Mouse (Mus musculus): Measurements from ENCODE around the gene Apobec1. TPM values are rescaled to one million over a fixed set of nuclear protein-coding genes. Genes with fewer than 3 reads are reported as not detected.
A peak's percentile ranks its signal among the peaks of the same experiment; 100 is the strongest.

Apobec1 gene
- polyA plus RNA-seq, 1 experiment: 10.5 TPM

- TF ChIP-seq REST (IDR thresholded peaks at IDR 0.05; ENCODE audit: insufficient read depth, insufficient read length): no peak
- no peak for TF ChIP-seq POLR2AphosphoS2 (IDR thresholded peaks at IDR 0.05; ENCODE audit: insufficient read length, low read depth)
- no peak for TF ChIP-seq E2F4 (IDR thresholded peaks at IDR 0.05; ENCODE audit: insufficient read depth)
- no peak for TF ChIP-seq MYOD1 (IDR thresholded peaks at IDR 0.05; ENCODE audit: control insufficient read depth in 1 of 3, insufficient read length in 2 of 3, low read depth in 2 of 3)
- TF ChIP-seq TCF12 (IDR thresholded peaks at IDR 0.05; ENCODE audit: insufficient read depth, poor library complexity, severe bottlenecking): no peak
- no peak for TF ChIP-seq SRF (IDR thresholded peaks at IDR 0.05; ENCODE audit: control insufficient read depth, insufficient read length, low read depth)
- TF ChIP-seq USF1 (IDR thresholded peaks at IDR 0.05; ENCODE audit: low read depth): no peak
- no peak for TF ChIP-seq MAX (IDR thresholded peaks at IDR 0.05; ENCODE audit: low read depth)
- TF ChIP-seq CEBPB (IDR thresholded peaks at IDR 0.05; ENCODE audit: insufficient read depth, poor library complexity, severe bottlenecking): no peak
- no peak for TF ChIP-seq POLR2A (IDR thresholded peaks at IDR 0.05; ENCODE audit: insufficient read length, low read depth)
- no peak for TF ChIP-seq TCF3 (IDR thresholded peaks at IDR 0.05; ENCODE audit: insufficient read length, low read depth)
- no peak for TF ChIP-seq MYOG (IDR thresholded peaks at IDR 0.05; ENCODE audit: control insufficient read depth in 1 of 3, insufficient read depth in 1 of 3, insufficient read length in 2 of 3, low read depth in 2 of 3)
- H3K36me3 ChIP-seq (ENCODE audit: control insufficient read depth, insufficient read depth): peaks cover 7% of the 10 kb centered on the region
- no peaks in the 10 kb centered on the region for H3K27me3 ChIP-seq (ENCODE audit: control insufficient read depth, insufficient read depth, insufficient read length)
- no peak overlapping the region for H3K4me3 ChIP-seq
- H3K79me2 ChIP-seq (ENCODE audit: control insufficient read depth, insufficient read depth): no peaks in the 10 kb centered on the region
- no peak overlapping the region for H3ac ChIP-seq (ENCODE audit: control insufficient read depth, insufficient read length)
- H3K4me2 ChIP-seq (ENCODE audit: low read depth): peak overlapping the region; percentile 31
These were observed 2.1 kb downstream of the Apobec1 start for GRCm38 (mm10) chr6:122600066-122600646.

DNA sequence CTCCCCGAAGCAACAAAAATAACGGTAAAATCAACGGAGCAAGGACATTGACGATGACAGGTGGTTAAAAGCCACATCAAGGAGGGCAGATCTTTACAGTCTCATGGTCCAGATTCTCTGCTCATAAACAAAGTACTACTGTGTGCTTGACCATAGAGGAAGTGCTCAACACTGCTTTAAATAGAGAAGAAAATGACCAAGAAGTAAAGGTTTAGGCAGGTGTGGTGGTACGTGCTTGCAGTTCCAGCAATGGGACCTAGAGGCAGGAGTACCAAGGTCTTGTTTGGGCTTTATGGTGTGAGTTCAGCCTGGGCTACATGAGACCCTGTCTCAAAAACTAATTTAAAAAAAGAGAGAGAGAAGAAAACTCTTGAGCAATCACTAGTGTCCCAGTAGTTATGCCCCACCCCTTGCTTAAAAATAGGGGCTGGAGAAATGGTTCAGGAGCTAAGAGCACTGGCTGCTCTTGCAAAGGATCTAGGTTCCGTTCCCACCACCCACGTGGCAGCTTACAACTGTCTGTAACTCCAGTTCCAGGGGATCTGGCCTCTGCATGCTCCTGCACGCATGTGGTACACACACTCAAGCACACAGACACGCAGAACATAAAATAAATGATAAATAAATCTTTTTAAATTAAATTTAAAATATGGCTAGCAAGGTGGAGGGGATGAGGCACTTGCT lies 3.0 kb downstream of the Apobec1 start:
- no peaks in the 10 kb centered on the region for H3K27me3 ChIP-seq (ENCODE audit: control insufficient read depth, insufficient read depth, insufficient read length)
- peaks cover 12% of the 10 kb centered on the region for H3K36me3 ChIP-seq (ENCODE audit: control insufficient read depth, insufficient read depth)
- H3K79me2 ChIP-seq (ENCODE audit: control insufficient read depth, insufficient read depth): no peaks in the 10 kb centered on the region
- no peak for TF ChIP-seq TCF3 (IDR thresholded peaks at IDR 0.05; ENCODE audit: insufficient read length, low read depth)
- TF ChIP-seq USF1 (IDR thresholded peaks at IDR 0.05; ENCODE audit: low read depth): no peak
- no peak overlapping the region for H3K4me3 ChIP-seq
- H3ac ChIP-seq (ENCODE audit: control insufficient read depth, insufficient read length): no peak overlapping the region
- no peak overlapping the region for H3K4me2 ChIP-seq (ENCODE audit: low read depth)

DNA sequence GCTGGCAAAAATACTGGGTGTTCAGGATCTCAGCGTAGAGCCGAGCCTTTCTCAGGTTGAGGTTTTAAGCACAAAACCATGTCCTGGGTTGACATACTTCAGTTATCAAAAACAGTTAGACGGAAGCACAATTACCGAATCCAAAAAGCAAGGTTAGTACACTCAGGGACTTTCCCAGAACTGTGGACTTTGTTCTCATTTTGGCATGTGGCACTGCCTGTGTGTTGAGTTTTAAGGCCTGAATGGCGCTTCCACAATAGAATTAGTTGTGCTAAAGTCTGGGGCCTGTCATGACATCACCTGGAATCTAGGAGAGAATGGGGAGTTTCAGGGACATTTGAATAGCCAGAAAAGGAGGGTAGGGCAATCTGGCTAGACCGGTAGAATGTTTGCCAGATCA lies 3.8 kb downstream of the Apobec1 start:
- Histone ChIP-seq H3K36me3 (ENCODE audit: control insufficient read depth, insufficient read depth) (peaks cover 12% of the 10 kb centered on the region), H3K79me2 (ENCODE audit: control insufficient read depth, insufficient read depth) (no peaks in the 10 kb centered on the region), H3K27me3 (ENCODE audit: control insufficient read depth, insufficient read depth, insufficient read length) (no peaks in the 10 kb centered on the region), H3K4me2 (ENCODE audit: low read depth) (no peak overlapping the region), H3K4me3 (no peak overlapping the region), H3ac (ENCODE audit: control insufficient read depth, insufficient read length) (no peak overlapping the region)
- TF ChIP-seq E2F4 (IDR thresholded peaks at IDR 0.05; ENCODE audit: insufficient read depth): no peak
- TF ChIP-seq SRF (IDR thresholded peaks at IDR 0.05; ENCODE audit: control insufficient read depth, insufficient read length, low read depth): no peak
- TF ChIP-seq MYOD1 (IDR thresholded peaks at IDR 0.05; ENCODE audit: control insufficient read depth in 1 of 3, insufficient read length in 2 of 3, low read depth in 2 of 3): no peak
- TF ChIP-seq MAX (IDR thresholded peaks at IDR 0.05; ENCODE audit: low read depth): no peak
- TF ChIP-seq USF1 (IDR thresholded peaks at IDR 0.05; ENCODE audit: low read depth): no peak
- TF ChIP-seq POLR2AphosphoS2 (IDR thresholded peaks at IDR 0.05; ENCODE audit: insufficient read length, low read depth): no peak
- no peak for TF ChIP-seq TCF12 (IDR thresholded peaks at IDR 0.05; ENCODE audit: insufficient read depth, poor library complexity, severe bottlenecking)
- no peak for TF ChIP-seq MYOG (IDR thresholded peaks at IDR 0.05; ENCODE audit: control insufficient read depth in 1 of 3, insufficient read depth in 1 of 3, insufficient read length in 2 of 3, low read depth in 2 of 3)
- no peak for TF ChIP-seq CEBPB (IDR thresholded peaks at IDR 0.05; ENCODE audit: insufficient read depth, poor library complexity, severe bottlenecking)
- no peak for TF ChIP-seq POLR2A (IDR thresholded peaks at IDR 0.05; ENCODE audit: insufficient read length, low read depth)
- TF ChIP-seq TCF3 (IDR thresholded peaks at IDR 0.05; ENCODE audit: insufficient read length, low read depth): no peak
- no peak for TF ChIP-seq REST (IDR thresholded peaks at IDR 0.05; ENCODE audit: insufficient read depth, insufficient read length)

DNA sequence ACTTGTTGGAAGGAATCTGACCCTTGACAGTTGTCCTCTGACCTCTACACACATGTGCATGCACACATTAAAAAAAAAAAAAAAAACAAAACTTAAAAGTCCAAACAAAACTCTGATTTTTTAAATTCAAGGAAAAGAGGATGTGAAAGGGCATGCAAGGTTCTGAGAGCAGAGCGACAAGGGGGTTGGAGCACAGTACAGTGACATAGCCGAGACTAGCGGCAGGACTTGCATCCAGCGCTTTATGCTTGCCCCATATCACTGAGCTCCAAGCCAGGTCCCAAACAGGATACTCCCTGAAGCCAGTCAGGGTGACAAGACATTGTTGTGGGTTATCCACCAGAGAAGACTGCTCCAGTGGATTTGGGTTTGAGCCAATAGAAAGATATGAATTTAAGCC lies 4.2 kb downstream of the Apobec1 start:
- no peak overlapping the region for H3K4me2 ChIP-seq (ENCODE audit: low read depth)
- TF ChIP-seq USF1 (IDR thresholded peaks at IDR 0.05; ENCODE audit: low read depth) (no peak), E2F4 (IDR thresholded peaks at IDR 0.05; ENCODE audit: insufficient read depth) (no peak), MYOD1 (IDR thresholded peaks at IDR 0.05; ENCODE audit: control insufficient read depth in 1 of 3, insufficient read length in 2 of 3, low read depth in 2 of 3) (no peak), MYOG (IDR thresholded peaks at IDR 0.05; ENCODE audit: control insufficient read depth in 1 of 3, insufficient read depth in 1 of 3, insufficient read length in 2 of 3, low read depth in 2 of 3) (no peak), REST (IDR thresholded peaks at IDR 0.05; ENCODE audit: insufficient read depth, insufficient read length) (no peak), TCF12 (IDR thresholded peaks at IDR 0.05; ENCODE audit: insufficient read depth, poor library complexity, severe bottlenecking) (no peak), POLR2A (IDR thresholded peaks at IDR 0.05; ENCODE audit: insufficient read length, low read depth) (no peak), CEBPB (IDR thresholded peaks at IDR 0.05; ENCODE audit: insufficient read depth, poor library complexity, severe bottlenecking) (no peak), TCF3 (IDR thresholded peaks at IDR 0.05; ENCODE audit: insufficient read length, low read depth) (no peak), MAX (IDR thresholded peaks at IDR 0.05; ENCODE audit: low read depth) (no peak), POLR2AphosphoS2 (IDR thresholded peaks at IDR 0.05; ENCODE audit: insufficient read length, low read depth) (no peak), SRF (IDR thresholded peaks at IDR 0.05; ENCODE audit: control insufficient read depth, insufficient read length, low read depth) (no peak)
- H3K27me3 ChIP-seq (ENCODE audit: control insufficient read depth, insufficient read depth, insufficient read length): no peaks in the 10 kb centered on the region
- no peak overlapping the region for H3K4me3 ChIP-seq
- peaks cover 12% of the 10 kb centered on the region for H3K36me3 ChIP-seq (ENCODE audit: control insufficient read depth, insufficient read depth)
- no peaks in the 10 kb centered on the region for H3K79me2 ChIP-seq (ENCODE audit: control insufficient read depth, insufficient read depth)
- no peak overlapping the region for H3ac ChIP-seq (ENCODE audit: control insufficient read depth, insufficient read length)

All from myocyte (in vitro differentiated cells).